ENCODE assay signal across 11 mouse cellular contexts in genomic region chr17:35833239-35833751, GRCm38 (mm10). TPM values are rescaled to one million over a fixed set of nuclear protein-coding genes. Genes with fewer than 3 reads are reported as not detected.
A peak's percentile ranks its signal among the peaks of the same experiment; 100 is the strongest.
DNase-seq lines count a peak whose midpoint lies in the region; ATAC-seq lines count a peak whose summit lies in the region.
"Had no signal": no experiment of that assay in that cellular context is flagged by ENCODE, and none has a peak within 500 bp of the region (broad histone marks: within the 10 kb centered on the region; RNA-seq: fewer than 3 reads in every experiment).

No protein-coding gene starts in this region.

- 0 out of 2 replicates have a peak overlapping the region, but pooled peaks have one; percentile 15 for H3K9ac ChIP-seq in liver, embryonic 12.5 days
- H3K9ac ChIP-seq in hindbrain, embryonic 12.5 days = no peak overlapping the region

- WGBS in liver, embryonic 12.5 days (ENCODE audit: insufficient replicate concordance) = 19% methylated on average over 5 of the region's 5 CpGs
- 32% methylated on average over 5 of the region's 5 CpGs for WGBS in hindbrain, embryonic 12.5 days

- no peak for ATAC-seq in liver, embryonic 12.5 days
- ATAC-seq in hindbrain, embryonic 12.5 days (ENCODE audit: low FRiP score) = no peak
- ATAC-seq: CD4-positive, CD25-positive, alpha-beta regulatory T cell, adult 4 months had no signal

- peaks cover 67% of the 10 kb centered on the region for H3K4me1 ChIP-seq in liver, embryonic 12.5 days
- peaks cover 35% of the 10 kb centered on the region for H3K4me1 ChIP-seq in hindbrain, embryonic 12.5 days

- H3K27me3 ChIP-seq in liver, embryonic 12.5 days (replicated peaks) = no peaks in the 10 kb centered on the region
- H3K27me3 ChIP-seq in hindbrain, embryonic 12.5 days = no peaks in the 10 kb centered on the region

- H3K4me3 ChIP-seq in liver, embryonic 12.5 days = no peak overlapping the region
- H3K4me3 ChIP-seq in hindbrain, embryonic 12.5 days = no peak overlapping the region

- peak overlapping the region; percentile 68 for H3K27ac ChIP-seq in liver, embryonic 12.5 days
- peak overlapping the region; percentile 4; the same call in 1 of the 2 replicates for H3K27ac ChIP-seq in hindbrain, embryonic 12.5 days

- H3K36me3 ChIP-seq in liver, embryonic 12.5 days = peaks cover 72% of the 10 kb centered on the region
- H3K36me3 ChIP-seq in hindbrain, embryonic 12.5 days = peaks cover 57% of the 10 kb centered on the region

- H3K4me2 ChIP-seq in liver, embryonic 12.5 days = no peak overlapping the region
- H3K4me2 ChIP-seq in hindbrain, embryonic 12.5 days (replicated peaks) = no peak overlapping the region; the same call in 1 of the 2 replicates

- DNase-seq in embryo, embryonic 9.5 days (ENCODE audit: extremely low spot score) = peak; percentile 66
- DNase-seq in embryo, embryonic 11 days = no peak
- DNase-seq in liver = no peak
- peak; percentile 51 for DNase-seq in neural tube, embryonic 10.5 days (ENCODE audit: extremely low spot score, low spot score)
- no peak for DNase-seq in retina, embryonic 14.5 days (ENCODE audit: low spot score)
- DNase-seq in spleen, postnatal 10 days (ENCODE audit: low spot score in 2 of 2) = no peak
- DNase-seq: adrenal gland, adult 2 months; kidney, adult 11 months had no signal

- no peaks in the 10 kb centered on the region for H3K9me3 ChIP-seq in liver, embryonic 12.5 days (replicated peaks)
- H3K9me3 ChIP-seq in hindbrain, embryonic 12.5 days (replicated peaks) = no peaks in the 10 kb centered on the region

RNA-seq across cellular contexts. Expression of gene Tubb5, which starts 4.8 kb away (rescaled TPM):
- polyA plus RNA-seq in liver, embryonic 12.5 days (2016; fragmentation: Nextera tagmentation; extraction: Ambion mirVana) = 577 and 600 TPM in 2 replicates
- polyA plus RNA-seq in hindbrain, embryonic 12.5 days (2016; fragmentation: Nextera tagmentation; extraction: Ambion mirVana) = 1,505 and 1,511 TPM in 2 replicates

RNA-seq across cellular contexts. Expression of gene Mdc1, which starts 8.0 kb away (rescaled TPM):
- polyA plus RNA-seq in liver, embryonic 12.5 days (2016; fragmentation: Nextera tagmentation; extraction: Ambion mirVana) = 14.2 and 15.0 TPM in 2 replicates
- polyA plus RNA-seq in hindbrain, embryonic 12.5 days (2016; fragmentation: Nextera tagmentation; extraction: Ambion mirVana) = 14.4 and 18.2 TPM in 2 replicates

RNA-seq across cellular contexts. Expression of gene Flot1, which starts 10.3 kb away (rescaled TPM):
- 38.0 and 43.1 TPM in 2 replicates for polyA plus RNA-seq in liver, embryonic 12.5 days (2016; fragmentation: Nextera tagmentation; extraction: Ambion mirVana)
- polyA plus RNA-seq in hindbrain, embryonic 12.5 days (2016; fragmentation: Nextera tagmentation; extraction: Ambion mirVana) = 50.9 and 60.3 TPM in 2 replicates

RNA-seq across cellular contexts. Expression of gene Ier3, which starts 11.8 kb away (rescaled TPM):
- polyA plus RNA-seq in liver, embryonic 12.5 days (2016; fragmentation: Nextera tagmentation; extraction: Ambion mirVana) = 16.8 and 19.9 TPM in 2 replicates
- polyA plus RNA-seq in hindbrain, embryonic 12.5 days (2016; fragmentation: Nextera tagmentation; extraction: Ambion mirVana) = 5.8 and 6.3 TPM in 2 replicates

RNA-seq across cellular contexts. Expression of gene Nrm, which starts 27.8 kb away (rescaled TPM):
- polyA plus RNA-seq in liver, embryonic 12.5 days (2016; fragmentation: Nextera tagmentation; extraction: Ambion mirVana) = 29.5 and 29.8 TPM in 2 replicates
- 36.0 and 36.9 TPM in 2 replicates for polyA plus RNA-seq in hindbrain, embryonic 12.5 days (2016; fragmentation: Nextera tagmentation; extraction: Ambion mirVana)

Comparison
In these comparisons a context has a peak if more than half of its experiments do, and no peak if none do; other contexts are left out.
1. DNase-seq: peak in embryo, embryonic 9.5 days (single experiment) and neural tube, embryonic 10.5 days (single experiment); none in embryo, embryonic 11 days (single experiment), liver (single experiment), retina, embryonic 14.5 days (single experiment) and spleen, postnatal 10 days (0 of 2).